22 mouse cellular contexts compared by ENCODE assay signal in genomic region chr10:60767400-60767799, GRCm38 (mm10). TPM values are rescaled to one million over a fixed set of nuclear protein-coding genes. Genes with fewer than 3 reads are reported as not detected.
DNase-seq lines count a peak whose midpoint lies in the region; ATAC-seq and TF ChIP-seq lines count a peak whose summit lies in the region.
"Had no signal": no experiment of that assay in that cellular context is flagged by ENCODE, and none has a peak within 500 bp of the region (broad histone marks: within the 10 kb centered on the region; RNA-seq: fewer than 3 reads in every experiment).

No protein-coding gene starts in this region.

- 0 out of 2 replicates have a peak, but pooled peaks have one; percentile 5 for ATAC-seq in embryonic facial prominence, embryonic 14.5 days (ENCODE audit: low read depth)
- 0 out of 2 replicates have a peak, but pooled peaks have one; percentile 25 for ATAC-seq in intestine, embryonic 14.5 days (replicated peaks; ENCODE audit: low FRiP score, low TSS enrichment, low read depth)
- peak; percentile 91 for ATAC-seq in intestine, postnatal 0 days
- ATAC-seq in stomach, embryonic 16.5 days (ENCODE audit: insufficient read depth, low FRiP score): peak; percentile 54
- ATAC-seq: forebrain, embryonic 14.5 days; forebrain, postnatal 0 days had no signal

- TF ChIP-seq CTCF in intestine, postnatal 0 days (IDR thresholded peaks at IDR 0.05; ENCODE audit: low read depth): no peak

- H3K9me3 ChIP-seq in embryonic facial prominence, embryonic 14.5 days (ENCODE audit: control insufficient read depth, low read length): no peaks in the 10 kb centered on the region
- no peaks in the 10 kb centered on the region for H3K9me3 ChIP-seq in embryonic facial prominence, embryonic 10.5 days
- H3K9me3 ChIP-seq in intestine, embryonic 14.5 days (ENCODE audit: control insufficient read depth, low read length): no peaks in the 10 kb centered on the region
- H3K9me3 ChIP-seq in intestine, postnatal 0 days (ENCODE audit: control insufficient read depth): no peaks in the 10 kb centered on the region
- H3K9me3 ChIP-seq in stomach, embryonic 16.5 days (replicated peaks; ENCODE audit: control insufficient read depth, low read length): no peaks in the 10 kb centered on the region
- H3K9me3 ChIP-seq: embryonic facial prominence, embryonic 13.5 days; hindbrain, embryonic 12.5 days; hindbrain, embryonic 15.5 days had no signal

- no peak overlapping the region for H3K4me2 ChIP-seq in embryonic facial prominence, embryonic 14.5 days (ENCODE audit: low read depth, low read length)
- H3K4me2 ChIP-seq in intestine, embryonic 14.5 days (ENCODE audit: low read length): no peak overlapping the region
- no peak overlapping the region for H3K4me2 ChIP-seq in intestine, postnatal 0 days (replicated peaks; ENCODE audit: low read depth)
- no peak overlapping the region for H3K4me2 ChIP-seq in stomach, embryonic 16.5 days (ENCODE audit: low read depth, low read length)
- H3K4me2 ChIP-seq: embryonic facial prominence, embryonic 13.5 days; heart, embryonic 11.5 days; hindbrain, embryonic 12.5 days; hindbrain, embryonic 15.5 days had no signal

- no peak overlapping the region for H3K4me3 ChIP-seq in embryonic facial prominence, embryonic 14.5 days (ENCODE audit: low read depth, low read length)
- no peak overlapping the region for H3K4me3 ChIP-seq in embryonic facial prominence, embryonic 10.5 days
- no peak overlapping the region for H3K4me3 ChIP-seq in intestine, embryonic 14.5 days (ENCODE audit: low read depth, low read length)
- H3K4me3 ChIP-seq in intestine, postnatal 0 days (ENCODE audit: low read depth, low read length): no peak overlapping the region
- H3K4me3 ChIP-seq in stomach, embryonic 16.5 days (replicated peaks; ENCODE audit: low read length): no peak overlapping the region
- H3K4me3 ChIP-seq: embryonic facial prominence, embryonic 13.5 days; gastrocnemius, adult 2 months; hindbrain, embryonic 12.5 days; hindbrain, embryonic 15.5 days had no signal

- H3K36me3 ChIP-seq in embryonic facial prominence, embryonic 14.5 days (ENCODE audit: control insufficient read depth, insufficient read depth, low read length): no peaks in the 10 kb centered on the region
- H3K36me3 ChIP-seq in embryonic facial prominence, embryonic 10.5 days (replicated peaks): peaks cover 67% of the 10 kb centered on the region
- H3K36me3 ChIP-seq in intestine, embryonic 14.5 days (ENCODE audit: control insufficient read depth, insufficient read depth, low read length): peaks cover 20% of the 10 kb centered on the region
- peaks cover 12% of the 10 kb centered on the region for H3K36me3 ChIP-seq in intestine, postnatal 0 days (ENCODE audit: control insufficient read depth, insufficient read depth)
- no peaks in the 10 kb centered on the region for H3K36me3 ChIP-seq in stomach, embryonic 16.5 days (ENCODE audit: control insufficient read depth, insufficient read depth, low read length)
- H3K36me3 ChIP-seq: hindbrain, embryonic 12.5 days; hindbrain, embryonic 15.5 days had no signal

- WGBS in embryonic facial prominence, embryonic 14.5 days: 86% methylated on average over 7 of the region's 7 CpGs
- WGBS in embryonic facial prominence, embryonic 10.5 days: 86% methylated on average over 7 of the region's 7 CpGs
- 85% methylated on average over 7 of the region's 7 CpGs for WGBS in intestine, embryonic 14.5 days
- 43% methylated on average over 7 of the region's 7 CpGs for WGBS in intestine, postnatal 0 days
- WGBS in stomach, embryonic 16.5 days: 81% methylated on average over 7 of the region's 7 CpGs

- H3K27ac ChIP-seq in embryonic facial prominence, embryonic 14.5 days (replicated peaks; ENCODE audit: low read depth, low read length): no peak overlapping the region
- no peak overlapping the region for H3K27ac ChIP-seq in embryonic facial prominence, embryonic 10.5 days (replicated peaks)
- no peak overlapping the region for H3K27ac ChIP-seq in intestine, embryonic 14.5 days (ENCODE audit: low read depth)
- peak overlapping the region; percentile 71; the same call in 1 of the 2 replicates for H3K27ac ChIP-seq in intestine, postnatal 0 days (ENCODE audit: low read depth, low read length)
- H3K27ac ChIP-seq in stomach, embryonic 16.5 days (ENCODE audit: low read length): no peak overlapping the region
- H3K27ac ChIP-seq: embryonic facial prominence, embryonic 13.5 days; gastrocnemius, adult 2 months; hindbrain, embryonic 12.5 days; hindbrain, embryonic 15.5 days had no signal

- DNase-seq in embryonic facial prominence, embryonic 14.5 days (ENCODE audit: low spot score): no peak
- no peak for DNase-seq in embryonic facial prominence, embryonic 10.5 days (ENCODE audit: low spot score)
- DNase-seq in intestine, embryonic 14.5 days (ENCODE audit: low spot score): no peak
- DNase-seq in left cerebral cortex, adult 9 months (ENCODE audit: low spot score in 2 of 2): no peak
- DNase-seq in urinary bladder, postnatal 14 days (ENCODE audit: low spot score): no peak
- DNase-seq in right cerebral cortex, postnatal 10 days (ENCODE audit: low spot score in 2 of 2): no peak
- DNase-seq: adrenal gland, postnatal 10 days; adrenal gland, postnatal 36 days; cerebellum, adult 18-20 months; cerebellum, adult 9-10 months; cerebellum, postnatal 14 days; forebrain, postnatal 0 days; gastrocnemius, adult 2 months; gastrocnemius, postnatal 14 days; heart, adult 11 months had no signal

- no peak overlapping the region for H3K9ac ChIP-seq in embryonic facial prominence, embryonic 14.5 days (ENCODE audit: low read depth, low read length)
- no peak overlapping the region for H3K9ac ChIP-seq in intestine, embryonic 14.5 days (ENCODE audit: low read length)
- H3K9ac ChIP-seq in intestine, postnatal 0 days (ENCODE audit: low read depth, low read length): no peak overlapping the region
- H3K9ac ChIP-seq in stomach, embryonic 16.5 days (ENCODE audit: low read length): no peak overlapping the region
- H3K9ac ChIP-seq: embryonic facial prominence, embryonic 13.5 days; forebrain, postnatal 0 days; hindbrain, embryonic 12.5 days; hindbrain, embryonic 15.5 days had no signal

- no peaks in the 10 kb centered on the region for H3K27me3 ChIP-seq in embryonic facial prominence, embryonic 14.5 days (replicated peaks; ENCODE audit: control insufficient read depth, insufficient read depth, low read length)
- no peaks in the 10 kb centered on the region for H3K27me3 ChIP-seq in embryonic facial prominence, embryonic 10.5 days (replicated peaks; ENCODE audit: low read depth, poor library complexity, severe bottlenecking)
- H3K27me3 ChIP-seq in intestine, embryonic 14.5 days (replicated peaks; ENCODE audit: control insufficient read depth, insufficient read depth, low read length): no peaks in the 10 kb centered on the region
- no peaks in the 10 kb centered on the region for H3K27me3 ChIP-seq in intestine, postnatal 0 days (replicated peaks; ENCODE audit: control insufficient read depth, insufficient read depth, low read length)
- no peaks in the 10 kb centered on the region for H3K27me3 ChIP-seq in stomach, embryonic 16.5 days (ENCODE audit: control insufficient read depth, insufficient read depth, low read length)
- H3K27me3 ChIP-seq: embryonic facial prominence, embryonic 13.5 days; hindbrain, embryonic 12.5 days; hindbrain, embryonic 15.5 days had no signal

- H3K4me1 ChIP-seq in embryonic facial prominence, embryonic 14.5 days (ENCODE audit: control insufficient read depth, insufficient read depth, low read length): no peaks in the 10 kb centered on the region
- H3K4me1 ChIP-seq in embryonic facial prominence, embryonic 10.5 days: 0 out of 2 replicates have a peak, but pooled peaks cover 3% of the 10 kb centered on the region
- H3K4me1 ChIP-seq in intestine, embryonic 14.5 days (replicated peaks; ENCODE audit: control insufficient read depth, insufficient read depth, low read length): no peaks in the 10 kb centered on the region
- peaks cover under 1% of the 10 kb centered on the region; the same call in 1 of the 2 replicates for H3K4me1 ChIP-seq in intestine, postnatal 0 days (replicated peaks; ENCODE audit: control insufficient read depth, insufficient read depth, low read length)
- H3K4me1 ChIP-seq in stomach, embryonic 16.5 days (ENCODE audit: control insufficient read depth, insufficient read depth, low read length): no peaks in the 10 kb centered on the region
- H3K4me1 ChIP-seq: hindbrain, embryonic 12.5 days; hindbrain, embryonic 15.5 days had no signal

RNA-seq across cellular contexts. Expression of gene Slc29a3, which starts 14.8 kb away (rescaled TPM):
- polyA plus RNA-seq in embryonic facial prominence, embryonic 14.5 days (2014; fragmentation: Nextera tagmentation; extraction: Ambion mirVana): 9.0 and 9.9 TPM in 2 replicates
- 9.4 and 12.7 TPM in 2 replicates for polyA plus RNA-seq in embryonic facial prominence, embryonic 10.5 days (2016; fragmentation: Nextera tagmentation; extraction: Ambion mirVana)
- polyA plus RNA-seq in intestine, embryonic 14.5 days (2014; fragmentation: Nextera tagmentation; extraction: Ambion mirVana): 7.8 and 7.9 TPM in 2 replicates
- 6.3 and 7.9 TPM in 2 replicates for polyA plus RNA-seq in intestine, postnatal 0 days (2015; fragmentation: Nextera tagmentation; extraction: Ambion mirVana)
- 6.9 and 9.6 TPM in 2 replicates for polyA plus RNA-seq in stomach, embryonic 16.5 days (2015; fragmentation: Nextera tagmentation; extraction: Ambion mirVana)

Comparison
In these comparisons a context has a peak if more than half of its experiments do, and no peak if none do; other contexts are left out.
1. ATAC-seq: peak in every context shown above with its lines; median percentile 91 in intestine, postnatal 0 days; 54 in stomach, embryonic 16.5 days; 25 in intestine, embryonic 14.5 days; 5 in embryonic facial prominence, embryonic 14.5 days.